Mouse (Mus musculus): ENCODE measurements at regions not wholly inside any gene's neighbourhood (a gene's known extent, or its start where the extent isn't known, plus 50 kb on each side); places are given as distances from the start of the nearest gene placed in this dataset.

DNA sequence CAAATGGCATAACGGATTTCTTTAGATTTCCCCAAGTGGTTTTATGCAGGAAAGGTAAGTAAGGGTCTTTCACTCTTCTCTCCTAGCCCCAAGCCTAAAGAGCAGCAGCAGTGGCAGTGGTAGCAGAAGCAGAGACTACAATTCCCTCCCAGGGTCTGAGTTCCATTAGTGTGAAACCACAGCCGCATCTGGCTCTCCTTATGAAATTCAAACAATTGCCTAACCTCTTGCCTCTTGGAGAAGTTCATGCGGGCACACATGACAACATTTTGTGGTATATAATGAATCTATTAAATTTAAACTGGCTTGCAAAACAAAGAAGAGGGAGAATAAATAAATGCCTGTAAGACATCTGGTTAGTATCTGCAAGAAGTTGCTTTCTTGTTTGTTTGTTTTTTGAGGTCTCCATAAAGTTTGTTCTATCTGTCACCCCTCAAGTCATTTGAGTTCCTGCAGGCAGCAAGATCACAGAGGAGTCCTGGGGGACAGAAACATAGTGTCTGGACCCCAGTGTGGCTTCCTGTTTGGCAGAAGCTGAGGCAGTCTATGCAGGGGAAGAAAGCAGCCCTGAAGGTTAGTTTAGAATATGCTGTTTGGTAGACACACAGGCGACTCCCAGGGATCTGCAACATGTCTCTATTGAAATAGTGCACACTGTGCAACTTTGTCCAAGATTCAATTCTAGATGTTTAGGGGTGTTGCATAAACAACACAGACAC is 578.9 kb downstream of the Kctd12 start:
- DNase-seq (ENCODE audit: low spot score), result no peak

DNA sequence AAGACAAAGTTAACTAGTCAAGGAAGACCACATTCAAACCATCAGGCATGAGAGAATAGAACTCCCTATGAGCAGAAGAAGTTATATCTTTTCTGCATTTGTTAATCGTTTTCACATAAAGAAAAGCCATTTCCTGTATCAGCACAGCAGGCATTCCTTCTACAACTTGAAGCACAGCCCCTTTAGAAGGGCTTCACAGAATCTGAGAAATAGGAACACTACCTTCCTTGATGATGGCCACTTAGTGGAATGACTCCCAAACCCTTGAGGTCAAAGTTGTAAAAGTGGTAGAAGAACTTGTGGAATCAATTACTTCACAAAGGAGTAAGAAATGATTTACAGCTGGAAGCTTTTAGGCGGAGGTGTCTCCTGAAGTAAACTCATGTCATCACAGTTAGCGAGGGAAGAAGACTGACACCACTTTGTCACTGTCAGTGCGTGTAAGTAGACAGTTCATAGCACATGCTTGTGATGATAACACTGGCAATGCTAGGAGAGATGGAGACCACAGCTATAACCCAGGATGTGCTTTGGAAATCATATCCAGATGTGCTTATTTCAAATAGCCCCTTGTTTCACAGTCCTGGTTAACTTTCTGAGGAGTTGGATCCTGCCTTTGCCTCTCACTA is 580.3 kb downstream of the Kctd12 start:
- DNase-seq (ENCODE audit: low spot score), result no peak

DNA sequence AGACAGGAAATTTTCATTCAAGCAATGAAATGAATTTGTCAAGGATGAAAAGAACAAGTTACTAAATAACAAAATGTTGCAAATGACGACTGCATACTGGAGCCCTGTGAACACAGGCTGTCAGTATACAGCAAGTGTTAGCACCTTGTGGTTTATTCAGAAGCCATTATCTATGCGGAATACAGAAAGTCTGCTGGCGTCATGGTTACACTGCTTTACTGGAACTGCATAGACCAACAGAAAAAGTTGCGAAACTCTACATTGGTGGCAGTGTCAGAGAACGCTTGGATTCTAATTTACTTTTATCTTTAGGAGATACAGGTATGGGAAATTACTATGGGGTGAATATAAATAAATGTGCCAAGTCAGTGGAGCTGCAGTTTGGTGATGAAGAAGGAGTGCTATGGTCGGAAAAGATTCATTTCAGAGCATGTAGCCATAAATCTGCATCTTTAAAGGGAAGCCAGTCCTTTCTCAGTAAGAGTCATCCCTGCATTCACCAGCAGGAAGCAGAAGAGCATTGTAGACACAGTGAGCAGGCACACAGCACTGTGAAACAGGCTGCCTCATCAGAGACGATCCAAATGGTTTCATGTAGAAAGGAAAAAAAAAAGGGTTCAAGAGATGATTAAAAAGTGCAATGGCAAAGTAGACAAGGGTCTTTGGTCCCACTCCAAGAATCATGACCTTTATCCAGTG is 586.3 kb downstream of the Kctd12 start:
- DNase-seq (ENCODE audit: low spot score), result no peak

DNA sequence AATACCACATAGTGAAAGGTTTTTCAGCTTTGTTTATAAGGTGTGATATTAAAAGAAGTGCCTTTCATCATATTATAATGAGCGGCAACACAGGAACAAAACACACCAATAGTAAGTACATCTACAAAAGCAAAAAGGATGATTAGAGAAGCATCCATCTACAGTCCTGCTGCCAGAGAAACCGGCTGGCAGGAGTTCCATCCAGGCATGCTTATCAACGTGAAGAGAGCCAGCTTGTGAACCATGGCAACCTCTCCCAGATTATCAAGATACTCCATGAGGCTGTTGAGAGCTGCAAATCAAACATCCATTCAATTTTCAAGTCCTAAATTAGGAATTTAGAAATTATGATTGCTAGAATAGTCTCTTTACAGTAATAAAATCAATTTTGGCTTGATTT is 590.1 kb downstream of the Kctd12 start:
- DNase-seq (ENCODE audit: low spot score), result no peak

DNA sequence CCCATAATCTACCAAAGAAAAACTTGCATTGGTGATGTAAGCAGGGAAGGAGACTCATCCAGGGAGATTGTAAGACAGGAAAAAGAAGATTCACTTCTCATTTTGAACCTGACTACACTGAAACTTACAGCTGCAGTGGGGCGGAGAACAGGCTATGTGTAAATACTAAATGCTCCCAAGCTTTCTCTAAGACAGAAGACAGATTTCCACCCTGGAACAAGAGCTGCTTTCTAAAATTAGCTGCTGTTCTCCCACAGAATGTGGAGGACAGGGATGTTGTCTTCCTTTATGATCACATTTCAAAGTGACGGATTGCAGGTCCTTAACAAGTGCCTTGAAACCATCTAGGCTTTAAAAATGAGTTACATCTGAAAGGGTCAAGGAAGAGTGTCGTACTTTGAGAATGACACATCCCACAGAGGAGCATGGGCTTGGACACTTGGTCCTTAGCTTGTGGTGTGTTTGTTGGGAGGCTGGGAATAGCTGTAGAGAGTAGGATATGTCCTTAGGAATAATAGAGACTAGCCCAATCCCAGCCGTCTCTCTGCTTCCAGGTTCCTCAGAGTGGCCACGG is 609.4 kb downstream of the Kctd12 start:
- no peak for DNase-seq (ENCODE audit: low spot score)

DNA sequence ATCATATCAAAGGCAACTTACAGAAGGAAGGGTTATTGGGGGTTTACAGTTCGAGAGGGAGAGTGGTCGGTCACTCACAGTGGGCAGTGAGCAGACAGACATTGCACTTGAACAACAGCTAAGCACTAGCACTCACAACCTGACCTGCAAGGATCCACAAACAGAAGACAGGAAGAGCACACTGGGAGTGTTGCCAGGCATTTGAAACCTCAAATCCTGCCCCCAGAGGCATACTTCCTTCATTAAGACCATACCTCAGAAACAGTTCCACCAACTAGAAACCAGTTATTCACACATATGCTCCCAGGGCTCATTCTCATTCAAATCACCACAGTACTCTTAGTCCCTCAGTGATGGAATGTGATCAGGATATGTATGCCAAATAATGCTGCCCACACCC is 620.8 kb downstream of the Kctd12 start:
- no peak for DNase-seq (ENCODE audit: low spot score)

DNA sequence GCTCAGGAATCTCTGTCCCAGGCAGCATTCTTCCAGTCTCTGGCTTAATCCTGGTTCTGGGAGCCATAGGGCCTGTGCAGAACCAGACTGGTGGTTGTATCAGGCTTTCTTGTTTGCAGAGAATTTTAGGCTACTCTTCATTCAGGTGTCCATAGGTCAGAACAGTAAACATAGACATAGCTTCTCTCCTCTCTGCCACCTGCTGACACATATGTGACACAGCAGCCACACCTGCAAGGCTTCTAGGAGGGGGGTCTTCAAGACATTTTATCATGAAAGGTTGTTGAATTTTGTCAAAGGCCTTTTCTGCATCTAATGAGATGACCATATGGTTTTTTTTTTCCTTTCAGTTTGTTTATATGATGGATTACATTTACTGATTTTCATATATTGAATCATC is 599.7 kb downstream of the Lmo7 start:
- no peak for DNase-seq (ENCODE audit: low spot score)

DNA sequence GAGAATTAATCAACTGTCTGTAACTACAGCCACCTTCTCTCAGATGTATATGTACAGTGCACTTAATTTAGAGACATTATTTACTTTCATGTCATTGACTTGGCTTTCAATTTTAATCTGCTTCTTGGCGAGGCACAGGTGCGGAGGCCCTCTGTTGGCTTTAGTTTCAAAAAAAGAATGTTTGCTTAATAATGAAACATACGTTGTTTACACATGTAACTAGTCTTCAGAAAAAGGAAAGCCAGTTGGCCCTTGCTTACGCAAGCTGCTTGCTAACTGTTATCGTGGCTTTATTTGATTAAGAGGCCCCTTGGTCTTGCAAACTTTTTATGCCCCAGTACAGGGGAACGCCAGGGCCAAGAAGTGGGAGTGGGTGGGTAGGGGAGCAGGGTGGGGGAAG is 576.6 kb downstream of the Lmo7 start:
- DNase-seq (ENCODE audit: low spot score), result no peak

DNA sequence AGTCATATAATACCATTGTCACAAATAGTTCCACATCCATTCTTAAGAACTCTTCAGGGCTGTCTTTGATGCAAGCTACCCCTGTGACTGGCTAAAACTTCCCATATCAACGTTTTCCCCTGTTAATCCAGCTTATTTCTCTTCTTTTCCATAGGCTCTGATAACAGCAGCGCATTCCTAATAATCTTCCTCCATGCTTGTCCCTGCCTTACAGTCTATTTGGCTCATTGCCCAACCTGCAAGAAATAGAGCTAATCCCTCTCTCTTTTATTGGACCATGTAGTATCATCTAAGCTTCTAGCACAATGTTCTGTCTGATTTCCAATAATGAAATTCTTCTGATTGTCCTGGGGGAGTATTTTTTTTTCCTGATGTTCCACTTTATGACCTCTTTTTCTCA is 573.1 kb downstream of the Lmo7 start:
- DNase-seq (ENCODE audit: low spot score), result no peak

DNA sequence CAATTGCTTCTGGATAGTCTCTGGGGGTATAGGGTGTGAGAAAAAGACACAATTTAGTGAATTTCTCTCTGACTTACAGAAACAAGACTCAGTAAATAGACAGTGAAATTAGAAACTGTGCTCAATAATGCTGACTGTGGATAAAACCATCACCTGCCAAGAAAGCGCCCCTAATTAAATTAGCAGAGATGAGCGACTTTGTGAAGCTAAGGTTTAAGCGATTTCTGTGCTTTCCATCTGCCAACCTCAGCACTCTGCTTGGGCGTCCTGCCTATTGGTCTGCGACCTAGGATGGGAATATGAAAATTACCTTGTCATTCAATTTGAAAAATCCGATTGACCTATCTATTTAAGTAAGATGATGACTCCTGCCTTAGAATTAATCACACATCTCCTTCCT is 570.5 kb downstream of the Lmo7 start:
- no peak for DNase-seq (ENCODE audit: low spot score)

DNA sequence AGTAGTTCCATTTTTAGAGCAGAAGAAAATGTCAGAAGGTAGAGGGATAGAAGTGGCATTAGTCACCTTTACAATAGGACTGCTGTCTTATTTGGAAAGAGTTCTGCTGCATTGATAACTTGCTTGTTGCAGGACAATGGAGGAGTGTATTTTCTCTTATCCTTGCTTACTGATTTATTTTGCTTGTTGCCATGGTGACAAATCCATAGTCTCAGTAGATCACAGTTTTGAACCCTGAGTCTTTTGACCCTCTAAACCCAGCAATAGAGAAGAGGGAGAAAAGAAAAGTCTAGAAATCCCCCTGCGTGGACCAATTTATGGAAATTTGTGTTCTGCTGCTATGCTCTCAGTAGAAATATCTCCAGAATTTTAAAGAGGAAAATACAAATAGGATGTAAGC is 561.6 kb downstream of the Lmo7 start:
- DNase-seq (ENCODE audit: low spot score), result no peak

DNA sequence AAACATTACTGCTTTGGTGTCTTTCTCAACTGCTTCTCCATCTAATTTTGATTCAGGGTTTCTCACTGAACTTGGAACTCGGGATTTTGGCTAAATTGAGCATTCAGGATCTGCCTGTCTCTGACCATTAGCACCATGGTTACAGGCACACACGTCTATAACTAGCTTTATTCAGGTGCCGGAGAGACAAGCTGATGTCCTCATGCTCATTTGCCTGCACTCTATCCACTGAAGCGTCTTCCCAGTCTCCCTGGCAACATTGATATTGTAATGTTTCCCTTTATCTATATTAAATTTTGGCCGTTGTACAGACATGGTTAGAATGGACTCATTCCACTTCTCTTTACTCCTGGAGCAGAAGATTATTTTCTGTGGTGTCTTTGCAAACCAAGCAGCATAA is 520.3 kb downstream of the Lmo7 start:
- DNase-seq (ENCODE audit: low spot score), result no peak

DNA sequence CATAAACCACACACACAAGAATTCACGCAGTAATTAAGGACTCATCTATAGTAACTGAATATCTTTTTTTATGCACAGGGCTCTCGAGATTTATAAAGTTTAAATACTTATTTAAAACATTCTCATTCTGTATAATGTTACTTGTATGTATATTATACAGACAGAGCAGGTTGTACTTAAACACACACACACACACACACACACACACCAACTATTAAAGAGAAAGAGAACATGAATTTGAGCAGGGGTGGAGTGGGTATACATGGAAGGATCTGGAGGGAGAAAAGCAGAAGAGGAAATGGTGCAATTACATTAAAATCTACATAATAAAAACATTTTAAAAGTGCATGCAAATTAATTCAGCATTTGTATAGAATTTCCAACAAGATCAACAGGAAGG is 518.8 kb downstream of the Lmo7 start:
- DNase-seq (ENCODE audit: low spot score), result no peak

DNA sequence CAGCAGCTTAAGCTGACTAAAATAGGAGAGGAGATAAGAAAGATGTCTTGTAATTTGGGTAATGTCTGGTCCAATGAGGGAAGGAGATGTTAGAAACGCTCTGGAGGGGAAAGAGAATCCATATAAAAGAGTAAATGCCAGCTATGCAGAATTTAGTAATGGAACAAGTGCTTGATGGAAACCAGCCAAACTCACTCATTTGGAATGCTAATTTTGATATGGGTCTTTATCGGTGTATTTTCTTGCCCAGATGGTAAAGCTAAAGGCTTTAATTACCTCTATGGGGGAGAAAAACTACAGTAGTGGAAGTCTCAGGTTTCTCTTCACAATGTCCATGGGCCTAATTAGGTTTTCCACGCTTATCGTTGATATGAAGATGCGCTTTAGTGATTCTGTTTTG is 518.3 kb downstream of the Lmo7 start:
- no peak for DNase-seq (ENCODE audit: low spot score)

DNA sequence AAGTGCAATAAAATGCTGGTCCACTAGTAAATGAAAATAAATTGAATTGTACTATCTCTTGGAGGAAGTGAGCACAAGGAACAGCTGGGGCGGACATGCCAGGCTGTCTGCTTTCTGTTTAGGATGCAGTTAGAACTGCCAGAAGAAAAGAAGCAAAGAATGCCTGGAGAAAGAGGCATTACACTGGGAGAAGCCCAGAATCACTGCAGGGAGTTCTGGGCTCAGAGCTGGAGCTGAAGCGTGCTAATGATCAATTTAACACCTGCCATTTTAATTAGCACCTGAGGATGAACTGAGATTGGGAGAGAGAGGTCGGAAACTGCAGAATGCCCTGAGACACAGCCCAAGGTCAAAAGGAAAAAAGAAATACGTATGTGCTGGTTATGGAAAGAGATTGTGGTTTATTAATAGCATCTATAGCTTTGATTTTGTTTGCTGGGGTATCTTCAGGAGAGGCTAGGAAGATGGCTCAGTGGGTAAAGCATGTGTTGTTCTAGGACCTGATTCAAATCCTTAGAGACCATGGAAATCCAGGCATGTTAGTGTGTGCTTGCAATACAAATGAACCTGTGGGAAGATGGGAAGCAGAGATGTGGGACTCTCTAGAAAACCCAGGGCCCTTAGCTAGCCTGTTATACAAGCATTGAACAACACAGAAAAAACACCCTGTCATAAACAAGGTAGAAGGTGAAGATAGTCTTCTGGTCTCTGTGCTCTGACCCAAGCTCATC is 514.2 kb downstream of the Lmo7 start:
- DNase-seq (ENCODE audit: low spot score), result no peak

DNA sequence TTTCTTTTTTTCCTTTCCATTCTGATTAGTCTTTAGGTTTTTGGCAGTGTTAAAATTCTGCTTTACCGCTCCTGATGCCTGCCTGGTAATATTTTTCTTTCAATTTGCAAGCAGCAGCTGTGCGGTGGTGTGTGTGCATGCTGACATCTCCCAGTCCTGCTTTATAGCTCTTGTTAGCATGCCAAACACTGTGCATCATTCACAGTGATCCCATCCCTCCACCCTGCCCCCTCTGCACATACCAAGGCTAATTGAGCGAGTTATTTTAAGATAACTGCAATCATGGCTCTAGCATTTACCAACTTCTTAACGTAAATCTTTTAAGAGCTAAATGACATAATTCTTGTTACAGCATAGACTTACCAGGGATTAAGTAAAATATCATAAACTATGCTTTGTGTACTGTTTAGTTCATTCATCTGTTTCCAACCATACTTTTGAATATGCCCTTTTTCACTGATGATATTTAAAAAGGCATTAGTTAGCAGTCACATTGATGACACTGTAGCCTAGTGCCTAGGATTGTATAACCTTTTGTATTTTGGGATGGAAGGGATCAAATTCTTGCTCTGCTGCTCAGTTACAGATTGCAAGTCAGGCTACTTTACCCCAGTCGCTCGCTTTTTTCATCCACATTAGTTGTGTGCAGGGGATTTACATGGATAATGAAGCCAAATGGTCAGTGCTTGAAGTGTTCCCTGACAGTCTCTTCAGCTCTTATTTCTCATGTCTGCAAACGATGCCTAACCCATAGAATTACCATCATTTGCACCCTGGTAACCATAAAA is 487.0 kb downstream of the Lmo7 start:
- DNase-seq (ENCODE audit: low spot score), result no peak

DNA sequence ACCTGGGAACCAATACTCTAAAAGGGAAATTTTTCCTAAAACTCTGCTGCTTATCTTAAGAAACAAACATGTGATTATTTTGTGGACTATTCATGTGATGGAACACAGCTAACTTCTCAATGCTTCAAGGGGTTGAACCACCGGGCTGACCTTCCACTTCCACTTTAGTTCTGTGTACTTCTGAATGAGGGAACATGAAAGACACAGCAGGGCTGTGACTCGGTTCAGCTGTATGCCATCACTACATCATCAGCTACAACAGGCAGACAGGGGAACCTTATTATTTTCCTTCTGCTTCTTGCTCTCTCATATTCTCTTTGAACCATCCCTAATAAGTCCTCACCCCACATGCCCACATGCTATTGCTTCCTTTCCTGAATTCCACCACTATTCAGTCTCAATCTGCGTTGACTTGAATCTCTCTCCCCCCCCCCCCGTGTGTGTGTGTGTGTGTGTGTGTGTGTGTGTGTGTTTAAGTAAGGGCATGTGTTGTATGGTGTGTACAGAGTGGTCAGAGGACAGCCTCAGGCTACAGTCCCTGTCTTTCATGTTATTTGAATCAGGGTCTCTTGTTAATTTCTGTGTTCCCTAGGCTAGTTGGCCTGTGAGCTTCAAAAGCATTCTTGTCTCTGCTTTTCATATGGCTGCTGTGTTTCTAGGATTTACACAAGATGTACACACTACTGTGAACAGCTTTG is 485.7 kb downstream of the Lmo7 start:
- no peak for DNase-seq (ENCODE audit: low spot score)

DNA sequence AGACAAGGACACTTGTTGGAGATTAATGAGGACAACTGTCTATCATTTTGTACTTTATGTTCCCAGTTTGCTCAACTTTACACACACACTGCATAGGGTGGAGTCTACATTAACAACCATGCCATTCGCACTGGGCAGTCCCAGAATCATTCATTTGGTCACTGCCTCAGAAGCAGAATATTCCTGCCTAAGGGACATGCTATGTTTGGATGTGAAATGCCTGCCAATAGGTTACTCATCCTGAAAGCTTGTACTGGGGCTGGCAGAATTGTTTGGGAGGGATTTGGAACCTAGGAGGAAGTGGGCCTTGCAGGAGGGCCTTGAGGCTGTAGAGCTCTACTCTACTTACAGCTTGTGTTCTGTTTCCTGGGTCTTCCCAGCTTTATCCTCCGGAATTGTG is 482.3 kb downstream of the Lmo7 start:
- no peak for DNase-seq (ENCODE audit: low spot score)

DNA sequence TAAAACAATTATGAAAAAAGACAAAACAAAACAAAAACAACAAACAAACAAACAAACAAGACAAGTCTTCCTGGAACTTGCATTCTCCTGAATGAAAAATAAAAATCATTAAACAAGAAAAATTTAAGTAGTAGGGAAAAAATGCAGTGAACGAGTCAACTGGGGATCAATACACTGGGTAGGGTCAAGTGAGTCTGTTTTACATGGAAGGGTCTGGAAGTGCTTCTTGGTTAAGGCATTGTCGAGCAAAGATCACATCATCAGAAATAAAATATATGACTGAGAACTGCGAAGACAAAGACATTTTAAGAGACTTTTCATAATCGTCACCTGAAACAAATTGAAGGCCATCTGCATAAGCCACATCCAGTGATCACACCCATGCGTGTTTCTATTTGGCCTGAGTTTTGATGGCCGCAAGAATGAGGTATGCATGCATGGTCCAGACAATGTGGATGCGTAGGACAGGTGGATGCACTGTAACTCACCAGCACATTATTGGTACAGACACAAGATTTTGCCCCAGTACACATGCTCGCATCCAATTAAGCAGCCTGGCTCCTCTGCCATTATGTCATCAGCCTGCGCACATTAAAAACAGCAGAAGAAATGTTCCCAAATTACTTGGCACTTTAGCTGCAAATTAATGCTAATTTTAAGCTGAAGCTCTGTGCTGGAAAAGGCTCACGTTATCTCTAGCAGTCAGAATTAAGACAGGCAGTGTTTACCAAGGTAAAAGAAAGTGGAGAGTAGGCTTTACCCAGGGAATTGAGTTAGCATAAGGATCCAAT is 475.3 kb downstream of the Lmo7 start:
- no peak for DNase-seq (ENCODE audit: low spot score)

DNA sequence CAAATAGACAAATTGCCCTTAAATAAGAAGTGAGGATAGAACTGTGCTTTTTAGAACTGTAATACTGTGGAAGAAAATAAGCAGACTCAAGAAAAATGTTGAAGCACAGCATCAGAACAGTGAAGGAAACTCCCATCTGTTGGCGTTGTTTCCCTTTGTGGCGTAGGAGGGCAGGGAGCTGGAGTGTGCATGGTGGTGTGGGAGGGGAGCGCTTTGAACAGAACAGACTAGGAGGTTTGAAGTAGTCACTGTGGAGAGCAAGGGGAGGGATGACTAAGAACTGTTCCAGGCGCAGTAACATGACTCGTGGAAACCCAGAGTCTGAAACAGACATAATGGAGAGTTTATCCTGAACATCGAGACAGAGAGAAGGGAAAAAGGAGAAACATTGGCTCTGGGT is 469.7 kb downstream of the Lmo7 start:
- DNase-seq (ENCODE audit: low spot score), result no peak
